Mouse (Mus musculus): ENCODE data around the gene Mylk4. TPM values are rescaled to one million over a fixed set of nuclear protein-coding genes. Genes with fewer than 3 reads are reported as not detected.

Mylk4 gene
- total and polyA plus RNA-seq, 3 experiments, result 0.04 TPM; not detected in 2

GRCm38 (mm10) chr13:32800859-32801258 is 17.1 kb upstream of the Mylk4 start:
- H3K9me3 ChIP-seq (replicated peaks; ENCODE audit: low read length), result no peaks in the 10 kb centered on the region
- peaks cover 8 to 42% of the 10 kb centered on the region in 2 experiments; a peak in 3 of 4 replicates for H3K4me1 ChIP-seq (ENCODE audit: control insufficient read depth in 1 of 2, insufficient read depth in 2 of 2)
- peak; percentile 79 for DNase-seq (ENCODE audit: extremely low read depth)
- H3K4me2 ChIP-seq (ENCODE audit: insufficient read depth, low read depth, poor library complexity, severe bottlenecking), result peak overlapping the region; percentile 90; the same call in 1 of the 2 replicates
- dilution Hi-C loops (cut with MboI; ENCODE audit: extremely low pct_ligation_motif_present, extremely low pct_unique_long_range_greater_than_20kb, low sequenced_read_pairs) (no loop called here), in situ Hi-C loops (cut with MboI; ENCODE audit: low pct_ligation_motif_present, low pct_unique_long_range_greater_than_20kb, low sequenced_read_pairs) (no loop called here)
- H3K27ac ChIP-seq (ENCODE audit: insufficient read depth, low read depth), result no peak overlapping the region
- no peak for TF ChIP-seq NRF1 (IDR thresholded peaks at IDR 0.05; ENCODE audit: low read depth, low read length)
- TF ChIP-seq MYC (IDR thresholded peaks at IDR 0.05; ENCODE audit: low read depth, low read length), result peak; percentile 8; the same call in 1 of the 2 replicates
- TF ChIP-seq USF1 (IDR thresholded peaks at IDR 0.05; ENCODE audit: low read depth, low read length), result no peak
- TF ChIP-seq MAZ (IDR thresholded peaks at IDR 0.05; ENCODE audit: low read depth, low read length), result 0 out of 2 replicates have a peak, but pooled peaks have one; percentile 9
- no peak for TF ChIP-seq KAT2A (IDR thresholded peaks at IDR 0.05; ENCODE audit: insufficient replicate concordance, low read length)
- no peak for TF ChIP-seq BHLHE40 (IDR thresholded peaks at IDR 0.05; ENCODE audit: low read depth, low read length)
- TF ChIP-seq ZC3H11A (IDR thresholded peaks at IDR 0.05; ENCODE audit: low read depth, low read length), result no peak
- no peak for TF ChIP-seq ETS1 (conservative IDR thresholded peaks at IDR 0.05; ENCODE audit: low read depth, low read length)
- no peak for TF ChIP-seq ELF1 (IDR thresholded peaks at IDR 0.05; ENCODE audit: low read depth, low read length)
- TF ChIP-seq MEF2A (IDR thresholded peaks at IDR 0.05; ENCODE audit: borderline replicate concordance, low read depth, low read length), result no peak
- no peak for TF ChIP-seq UBTF (IDR thresholded peaks at IDR 0.05; ENCODE audit: low read depth, low read length)
- no peak for TF ChIP-seq CHD1 (IDR thresholded peaks at IDR 0.05; ENCODE audit: low read depth, low read length)
- no peak for TF ChIP-seq CHD2 (IDR thresholded peaks at IDR 0.05; ENCODE audit: low read length)
- peak; percentile 54; the same call in 1 of the 2 replicates for TF ChIP-seq TBP (conservative IDR thresholded peaks at IDR 0.05; ENCODE audit: low read depth, low read length)
- TF ChIP-seq IRF4 (IDR thresholded peaks at IDR 0.05; ENCODE audit: low read depth, low read length), result peak; percentile 55; the same call in 1 of the 2 replicates
- no peak for TF ChIP-seq ZMIZ1 (IDR thresholded peaks at IDR 0.05; ENCODE audit: low read depth, low read length)
- TF ChIP-seq SIN3A (IDR thresholded peaks at IDR 0.05; ENCODE audit: low read length), result no peak
- TF ChIP-seq E2F4 (IDR thresholded peaks at IDR 0.05; ENCODE audit: insufficient replicate concordance, low read depth, low read length), result no peak
- TF ChIP-seq ZKSCAN1 (IDR thresholded peaks at IDR 0.05; ENCODE audit: borderline replicate concordance, low read depth, low read length), result no peak
- no peak for TF ChIP-seq PAX5 (IDR thresholded peaks at IDR 0.05; ENCODE audit: low read length)
- 0 out of 2 replicates have a peak, but pooled peaks have one; percentile 20 for TF ChIP-seq NELFE (IDR thresholded peaks at IDR 0.05; ENCODE audit: low read depth, low read length)
- TF ChIP-seq JUND (conservative IDR thresholded peaks at IDR 0.05; ENCODE audit: low read depth, low read length), result 0 out of 2 replicates have a peak, but pooled peaks have one; percentile 23
- TF ChIP-seq POLR2A (IDR thresholded peaks at IDR 0.05; ENCODE audit: low read depth, low read length), result 0 out of 2 replicates have a peak, but pooled peaks have one; percentile 23
- TF ChIP-seq JUN (IDR thresholded peaks at IDR 0.05; ENCODE audit: insufficient read depth, low read depth, low read length), result no peak
- no peak for TF ChIP-seq MAFK (IDR thresholded peaks at IDR 0.05; ENCODE audit: insufficient replicate concordance, low read length)
- TF ChIP-seq MAX (IDR thresholded peaks at IDR 0.05; ENCODE audit: low read length), result no peak
- TF ChIP-seq EP300 (IDR thresholded peaks at IDR 0.05; ENCODE audit: low read length), result peak; percentile 60
- TF ChIP-seq POLR2AphosphoS2 (IDR thresholded peaks at IDR 0.05; ENCODE audit: low read depth, low read length), result no peak
- no peak for TF ChIP-seq HCFC1 (IDR thresholded peaks at IDR 0.05; ENCODE audit: low read depth, low read length)
- TF ChIP-seq RCOR1 (conservative IDR thresholded peaks at IDR 0.05; ENCODE audit: low read depth, low read length), result no peak
- 0 out of 2 replicates have a peak, but pooled peaks have one; percentile 58 for TF ChIP-seq MXI1 (IDR thresholded peaks at IDR 0.05; ENCODE audit: low read depth, low read length)
- peak; percentile 25; the same call in 1 of the 2 replicates for TF ChIP-seq ZNF384 (IDR thresholded peaks at IDR 0.05; ENCODE audit: low read depth, low read length)
- TF ChIP-seq CTCF (conservative IDR thresholded peaks at IDR 0.05 in 1 of 2, IDR thresholded peaks at IDR 0.05 in 1 of 2; ENCODE audit: low read depth in 2 of 2, low read length in 2 of 2), result peak; percentile 23 to 74; a peak in 3 of 4 replicates
- TF ChIP-seq SMC3 (IDR thresholded peaks at IDR 0.05; ENCODE audit: low read depth, low read length), result no peak
- no peak for TF ChIP-seq GABPA (IDR thresholded peaks at IDR 0.05; ENCODE audit: insufficient replicate concordance, low read depth, low read length)
- TF ChIP-seq USF2 (conservative IDR thresholded peaks at IDR 0.05; ENCODE audit: low read depth, low read length), result no peak
- no peak for TF ChIP-seq TCF12 (IDR thresholded peaks at IDR 0.05; ENCODE audit: low read depth, low read length)
- TF ChIP-seq RAD21 (IDR thresholded peaks at IDR 0.05; ENCODE audit: low read depth, low read length), result no peak
- H3K27me3 ChIP-seq (replicated peaks), result no peaks in the 10 kb centered on the region
- H3K9ac ChIP-seq (ENCODE audit: insufficient read depth, low read depth), result peak overlapping the region; percentile 60; the same call in 1 of the 2 replicates
- peaks cover 22% of the 10 kb centered on the region for H3K79me2 ChIP-seq (replicated peaks; ENCODE audit: control insufficient read depth, extremely low read depth, insufficient read depth, poor library complexity, severe bottlenecking)
- peak overlapping the region; percentile 43 to 99 (median 62) for H3K4me3 ChIP-seq (replicated peaks in 1 of 3; ENCODE audit: low read depth in 2 of 3, low read length in 2 of 3, poor library complexity in 1 of 3)
- H3K36me3 ChIP-seq (replicated peaks in 1 of 2; ENCODE audit: control insufficient read depth in 1 of 2, insufficient read depth in 1 of 2, low read length in 1 of 2), result peaks cover 0 to 20% of the 10 kb centered on the region in 2 experiments
